Mouse (Mus musculus) T-helper 17 cell (primary cell): Measurements from ENCODE around the gene Hoxa13.

Source experiments
- in situ Hi-C, 2 experiments: fragments of 300-600 bp; cut with MboI, MseI; formaldehyde crosslinking; loops; 1 replicate in 1 of 2; 2 replicates in 1 of 2; pipeline ENCODE4 v1.15.1; 2025; ENCODE audit warnings: high pct_unique_total_duplicates in 2 of 2

Hoxa13 gene

DNA sequence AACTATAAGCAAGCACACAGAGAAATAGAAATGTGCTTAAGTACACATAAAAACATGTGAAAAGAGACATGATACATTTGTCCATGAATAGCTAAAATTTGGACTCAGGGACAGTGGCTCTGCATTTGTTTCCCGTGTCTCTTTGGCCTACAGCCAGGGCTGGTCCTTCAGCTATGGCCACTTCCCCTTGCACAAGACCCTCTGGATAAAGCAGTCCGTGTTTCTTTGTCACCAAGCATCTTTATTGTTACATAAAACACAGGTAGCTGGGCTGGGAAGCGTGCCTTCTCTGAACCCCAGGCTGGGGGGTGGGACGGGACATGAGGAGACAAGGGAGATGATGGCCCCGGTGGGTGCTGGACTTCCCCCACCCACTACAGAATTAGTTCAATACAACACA lies 46.4 kb downstream of the Hoxa13 start:
- in situ Hi-C loops: loop anchor here in 1 of 2 experiments (10.0 kb wide), 1 partner anchor 209 kb away; no protein-coding TSS in a partner anchor

DNA sequence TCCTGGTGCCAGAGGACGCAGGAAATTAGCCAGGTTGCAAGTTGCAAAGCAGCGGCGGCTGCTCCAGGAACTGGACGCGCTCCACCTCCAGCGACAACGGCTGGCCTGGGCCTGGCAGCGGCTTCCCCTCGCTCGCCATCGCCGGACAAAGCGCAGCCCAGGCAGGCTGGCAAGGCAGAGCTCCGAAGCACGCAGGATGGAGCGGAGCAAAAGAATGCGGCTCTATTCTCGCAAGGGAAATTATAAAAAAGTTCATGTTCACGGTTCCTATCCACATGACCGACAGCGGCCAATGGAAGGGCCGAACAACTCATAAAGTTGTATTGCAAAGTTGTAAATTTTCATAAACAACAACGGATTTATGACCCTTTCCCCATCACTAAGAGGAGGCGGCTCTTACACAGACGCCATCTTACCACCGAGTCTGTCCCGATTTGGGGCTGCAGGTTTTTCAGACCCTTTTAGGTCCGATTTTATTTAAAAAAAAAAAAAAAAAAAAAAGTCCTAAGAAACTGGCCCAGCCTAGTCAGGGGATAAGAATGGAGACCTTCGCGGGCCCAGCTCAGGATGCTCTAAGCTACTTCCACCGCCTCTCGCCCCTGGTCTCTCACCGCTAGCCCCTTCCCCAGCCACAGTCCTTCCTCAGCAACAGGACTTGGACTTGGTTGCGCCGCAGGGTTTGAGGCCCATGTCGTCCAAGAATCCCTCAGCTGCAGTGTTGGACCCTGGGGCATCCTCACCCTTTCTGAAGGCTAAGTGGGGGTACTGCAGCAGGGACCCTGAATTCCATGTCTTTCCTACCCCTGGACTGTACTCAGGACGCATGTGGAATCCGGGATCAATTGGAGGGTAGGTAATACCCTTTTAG lies 47.3 kb downstream of the Hoxa13 start, which contains the start of the genes Hoxa3 and Gm28308:
Gene Hoxa3, minus strand, starts transcription at position 218 of the 868 bp plus-strand sequence.
Gene Gm28308, minus strand, starts transcription at position 221 of the 868 bp plus-strand sequence.
- in situ Hi-C loops: loop anchor here in 1 of 2 experiments (10.0 kb wide), 1 partner anchor 209 kb away; no protein-coding TSS in a partner anchor

DNA sequence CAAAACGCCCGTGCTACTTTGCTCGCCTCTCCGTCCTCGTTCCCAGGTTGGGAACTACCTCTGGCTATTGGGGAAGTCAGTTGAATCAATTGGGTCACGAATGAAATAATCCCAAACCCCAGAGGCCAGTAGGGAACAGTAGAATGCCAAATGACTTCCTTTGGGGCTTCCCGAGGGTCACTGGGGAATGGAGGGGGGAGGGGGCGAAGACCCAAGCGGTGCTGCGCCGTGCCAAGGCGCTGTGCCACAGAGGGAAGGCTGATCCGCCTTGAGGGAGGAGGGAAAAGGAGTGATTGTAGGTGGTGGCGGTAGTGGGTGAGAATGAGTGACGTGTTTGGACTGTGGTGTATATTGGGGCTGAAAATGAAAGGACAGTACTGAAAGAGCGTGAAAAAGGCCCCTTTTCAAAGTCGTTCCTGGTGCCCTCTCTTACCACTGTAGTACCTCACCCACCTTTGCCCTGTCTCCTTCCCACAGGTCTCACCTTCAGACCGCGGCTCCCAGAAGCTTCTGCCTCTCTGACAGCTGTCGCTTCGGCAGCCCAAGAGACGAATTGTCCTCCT lies 48.0 kb downstream of the Hoxa13 start:
- in situ Hi-C loops: loop anchor here in 1 of 2 experiments (10.0 kb wide), 1 partner anchor 208 kb away; no protein-coding TSS in a partner anchor

DNA sequence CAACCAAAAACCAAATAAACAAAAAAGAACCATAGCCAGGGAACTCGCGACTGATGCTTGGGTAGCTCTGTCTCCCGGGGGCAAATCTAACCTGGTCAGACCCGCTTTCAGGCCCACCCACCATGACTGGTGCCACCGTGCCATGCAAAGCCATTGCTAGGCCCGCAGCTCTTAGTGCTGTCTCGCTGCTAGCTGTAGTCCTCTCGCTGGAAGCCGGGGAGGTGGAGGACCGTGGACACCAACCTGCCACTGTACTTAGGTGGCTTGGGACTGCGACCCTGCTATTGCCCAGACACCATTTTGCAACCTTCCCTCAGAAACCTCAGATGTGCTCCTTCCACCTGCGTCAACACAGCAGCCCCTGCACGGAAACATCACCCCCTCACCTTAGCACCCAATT lies 48.7 kb downstream of the Hoxa13 start:
- in situ Hi-C loops: loop anchor here in 1 of 2 experiments (10.0 kb wide), 1 partner anchor 207 kb away; no protein-coding TSS in a partner anchor

DNA sequence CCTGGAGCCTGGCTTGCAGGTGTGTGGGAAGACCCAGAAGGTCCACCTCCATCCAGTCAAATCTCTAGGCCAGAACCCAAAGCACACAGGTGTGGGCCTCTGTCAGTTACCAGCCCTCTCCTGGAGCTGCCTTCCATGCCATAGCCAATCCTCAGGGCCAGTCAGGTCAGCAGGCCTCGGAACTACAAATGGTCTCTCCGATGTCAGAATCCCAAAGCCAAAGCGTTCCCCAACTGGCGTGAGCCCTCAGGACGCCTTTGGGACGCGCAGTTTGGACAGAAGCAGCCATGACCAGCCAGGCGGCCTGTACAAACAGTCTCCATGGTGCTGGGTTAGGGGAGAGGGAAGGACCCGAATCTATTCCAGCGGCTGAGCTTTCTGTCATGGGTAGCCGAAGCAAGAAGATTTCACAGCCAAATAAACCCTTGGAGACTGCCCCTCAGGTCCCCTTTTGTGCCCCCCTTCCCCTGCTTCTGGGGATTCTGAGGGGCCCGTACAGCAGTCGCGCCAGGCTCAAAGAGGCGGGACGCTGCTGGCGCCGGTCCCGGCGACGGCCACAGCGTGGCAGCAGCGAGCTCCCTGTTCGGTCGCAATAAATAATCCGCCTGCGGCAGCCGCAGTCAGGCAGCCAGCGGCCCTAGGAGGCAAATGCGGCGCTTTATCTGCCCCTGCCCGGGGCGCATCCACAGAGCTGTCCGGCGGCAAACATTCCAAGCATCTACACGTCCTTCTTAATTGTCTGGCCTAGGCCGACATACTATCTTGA lies 49.3 kb downstream of the Hoxa13 start:
- in situ Hi-C loops: loop anchor here in 1 of 2 experiments (10.0 kb wide), 1 partner anchor 207 kb away; no protein-coding TSS in a partner anchor

DNA sequence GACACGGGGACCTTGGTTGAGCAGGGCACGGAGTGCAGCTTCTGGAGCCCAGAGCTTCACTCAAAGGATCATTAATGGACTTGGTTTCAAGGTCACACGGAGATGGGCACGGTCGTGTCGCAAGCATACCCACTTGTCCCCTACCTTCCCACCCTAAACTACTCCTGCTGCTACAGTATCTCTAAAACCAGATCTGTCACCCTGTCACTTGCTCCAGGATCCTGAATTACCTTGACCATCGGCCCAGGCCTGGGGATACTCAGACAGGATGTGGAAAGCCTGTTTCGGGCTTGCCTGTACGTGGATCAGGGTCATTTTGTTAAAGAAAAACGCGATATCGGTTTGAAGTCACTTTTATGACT lies 51.0 kb downstream of the Hoxa13 start:
- in situ Hi-C loops: loop anchor here in 1 of 2 experiments (10.0 kb wide), 1 partner anchor 205 kb away; no protein-coding TSS in a partner anchor

DNA sequence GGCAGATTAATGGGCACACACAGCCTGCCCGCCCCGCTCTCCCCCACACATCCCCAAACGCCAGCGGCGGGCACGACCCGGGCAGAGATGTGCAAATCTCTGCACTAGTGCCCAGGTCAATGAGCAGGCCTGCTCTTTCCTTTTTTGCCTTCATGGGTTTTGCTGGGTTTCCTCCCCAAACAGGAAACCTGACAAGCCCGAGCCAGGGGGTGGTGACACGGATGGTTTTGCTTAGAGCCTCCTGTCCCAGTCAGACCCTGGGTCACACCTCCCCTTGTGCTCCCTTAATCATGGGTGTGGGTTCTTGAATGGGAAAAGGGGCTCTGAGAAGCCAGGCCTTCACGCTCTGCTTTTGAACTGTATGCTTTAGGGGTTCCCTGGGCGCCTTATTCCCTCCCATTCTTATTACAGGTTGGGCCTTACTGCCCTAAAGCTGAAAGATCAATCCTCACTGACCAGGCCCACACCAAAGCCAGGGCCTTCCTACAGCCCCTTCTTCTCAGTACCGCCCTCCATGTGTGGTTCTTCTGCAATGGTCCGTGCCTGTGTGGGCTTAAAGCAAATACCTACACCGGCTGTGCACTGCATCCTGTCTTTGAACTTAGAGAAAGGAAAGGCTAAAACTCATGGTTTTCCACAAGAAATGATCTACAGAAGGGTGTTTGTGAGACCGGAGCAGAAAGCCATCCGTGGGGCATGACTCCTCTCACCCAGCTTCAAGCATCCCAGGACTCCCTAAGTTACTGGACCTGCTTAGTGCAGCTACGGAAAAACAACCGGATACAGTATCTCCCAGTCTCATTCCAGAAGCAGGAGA lies 51.6 kb downstream of the Hoxa13 start:
- in situ Hi-C loops: no loop called here

DNA sequence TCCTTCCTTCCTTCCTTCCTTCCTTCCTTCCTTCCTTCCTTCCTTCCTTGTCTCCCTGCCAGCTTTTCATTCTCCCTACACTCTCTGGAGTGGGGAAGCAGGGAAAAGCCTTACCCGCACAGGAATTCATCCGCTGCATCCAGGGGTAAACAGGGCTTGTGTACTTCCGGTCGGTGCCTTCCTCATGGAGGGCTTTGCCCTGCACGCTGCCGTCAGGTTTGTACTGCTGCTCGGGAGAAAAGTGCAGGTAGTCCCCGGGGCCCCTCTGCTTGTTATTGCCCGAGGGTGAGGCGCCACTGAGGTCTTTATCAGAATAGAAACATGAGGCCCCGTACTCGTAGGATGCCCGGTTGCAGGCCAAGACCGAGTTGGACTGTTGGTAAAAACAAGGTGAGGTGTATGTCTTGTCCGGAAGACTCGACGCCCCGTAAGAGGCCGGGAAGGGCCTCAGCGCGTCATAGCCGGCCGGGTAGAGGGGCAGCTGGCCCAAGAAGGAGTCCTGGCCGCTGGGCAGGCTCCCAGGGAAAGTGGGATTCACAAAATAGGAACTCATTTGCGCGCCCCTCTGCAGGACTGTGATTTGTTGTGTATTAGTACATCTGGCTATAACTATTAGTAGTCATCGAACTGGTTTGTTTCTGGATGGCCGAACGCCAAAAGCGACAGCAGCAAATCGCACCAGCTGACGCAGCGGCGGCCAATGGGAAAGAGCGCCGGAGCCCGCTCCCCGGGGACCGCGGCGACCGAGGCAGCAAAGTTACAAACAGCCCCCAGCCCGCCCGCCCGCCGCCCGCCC lies 52.4 kb downstream of the Hoxa13 start, which contains the start of gene Hoxa6:
Gene Hoxa6, minus strand, starts transcription at position 651 of the 796 bp plus-strand sequence.
- in situ Hi-C loops: no loop called here
